Mouse (Mus musculus) brain, embryonic 18.5 days (tissue): ENCODE measurements around the gene Socs3.

Source experiments
- DNase-seq: peaks from one replicate; pipeline ENCODE4 v3.0.0-alpha.2; 2012; ENCODE audit warnings: low read depth, low spot score

Socs3 gene

GRCm38 (mm10) chr11:117925541-117925940 is 44.3 kb downstream of the Socs3 start:
- DNase-seq = no peak

GRCm38 (mm10) chr11:117924466-117924865 is 45.4 kb downstream of the Socs3 start:
- DNase-seq = no peak

- DNase-seq = no peak
These were observed 46.6 kb downstream of the Socs3 start for GRCm38 (mm10) chr11:117923279-117923678.

- DNase-seq = no peak
These were observed 50.6 kb downstream of the Socs3 start for GRCm38 (mm10) chr11:117919211-117919610.

GRCm38 (mm10) chr11:117918541-117918940 is 51.3 kb downstream of the Socs3 start:
- no peak for DNase-seq
